Mouse (Mus musculus) CD4-positive, CD25-positive, alpha-beta regulatory T cell, adult 9 weeks (primary cell): Measurements from ENCODE around the gene Sgk1. TPM values are rescaled to one million over a fixed set of nuclear protein-coding genes. Genes with fewer than 3 reads are reported as not detected.

ENCODE experiments used
- polyA plus RNA-seq: library from polyadenylated mRNA; unstranded; fragments of 100-300 nt; shearing (Covaris generic); gene quantifications from one replicate; pipeline ENCODE4 v1.2.1, GENCODE M21; 2017

Sgk1 gene
- polyA plus RNA-seq = 37.0 TPM

GRCm38 (mm10) chr10:21882184-21883081 lies at the start of gene Sgk1:
Sgk1 (plus strand) TSS chr10:21882184.

Other genes with a start within 250 kb of the Sgk1 start
- not detected for gene 4930444G20Rik, start 185.9 kb downstream of the Sgk1 start, polyA plus RNA-seq